16 mouse cellular contexts compared by ENCODE assay signal in the genomic region with DNA sequence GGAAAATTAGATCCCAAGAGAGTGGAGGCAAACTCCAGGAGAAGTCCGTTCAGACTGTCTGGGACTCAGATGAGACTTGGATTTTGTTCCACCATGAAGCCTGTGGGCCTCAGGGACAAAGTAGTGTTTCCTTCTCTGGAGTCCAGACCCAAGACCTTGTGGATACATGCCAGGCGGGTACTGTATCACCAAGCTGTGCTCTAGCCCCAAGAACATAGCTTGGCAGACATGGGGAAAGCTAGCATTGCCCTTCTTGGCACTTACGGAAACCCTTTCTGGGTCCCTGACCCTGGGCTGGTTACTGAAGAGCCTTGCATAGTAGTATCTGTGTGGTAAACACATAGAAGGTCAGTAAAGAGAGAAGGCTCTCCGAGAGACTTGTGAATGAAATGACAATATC. TPM values are rescaled to one million over a fixed set of nuclear protein-coding genes. Genes with fewer than 3 reads are reported as not detected.
DNase-seq lines count a peak whose midpoint lies in the region; ATAC-seq lines count a peak whose summit lies in the region.
"Had no signal": no experiment of that assay in that cellular context is flagged by ENCODE, and none has a peak within 500 bp of the region (broad histone marks: within the 10 kb centered on the region; RNA-seq: fewer than 3 reads in every experiment).

No protein-coding gene starts in this region.

- ATAC-seq in megakaryocyte progenitor cell, adult 5-6 weeks (replicated peaks; ENCODE audit: poor library complexity), result no peak
- ATAC-seq: forebrain, embryonic 14.5 days; intestine, embryonic 16.5 days had no signal

- peak; percentile 76 for DNase-seq in ovary, adult 18-20 months (ENCODE audit: low spot score)
- no peak for DNase-seq in ovary, postnatal 10 days (ENCODE audit: low spot score)
- DNase-seq in adrenal gland, adult 8-10 months, result peak; percentile 78
- DNase-seq in adrenal gland, postnatal 36 days, result peak; percentile 77 to 81
- DNase-seq in layer of hippocampus, postnatal 10 days (ENCODE audit: low spot score in 2 of 2), result no peak
- DNase-seq: cerebellum, adult 11 months; cerebellum, adult 8-10 months; cerebellum, postnatal 14 days; embryo, embryonic 11 days; gastrocnemius, postnatal 36 days; heart, postnatal 36 days had no signal

RNA-seq across cellular contexts. Expression of a gene that starts 9.8 kb away (rescaled TPM):
- 10 to 100 TPM; 23.3 to 33.3 (median 28.0) TPM for total RNA-seq in adrenal gland, adult 8-10 months (2022)
- total RNA-seq in adrenal gland, postnatal 36 days (2021), result 10 to 100 TPM; 23.4 to 31.5 TPM
- total RNA-seq in megakaryocyte progenitor cell, adult 5-6 weeks (2015), result 22.3 and 23.9 TPM in 2 replicates
- 15.2 and 19.4 TPM in 2 replicates for total RNA-seq in megakaryocyte progenitor cell, adult 5-6 weeks (2017)
- total RNA-seq in layer of hippocampus, postnatal 10 days (2021), result 10 to 100 TPM; 31.4 to 39.8 TPM

RNA-seq across cellular contexts. Expression of a gene that starts 17.5 kb away (rescaled TPM):
- 10 to 100 TPM; 24.2 to 40.1 (median 32.6) TPM for total RNA-seq in adrenal gland, adult 8-10 months (2022)
- total RNA-seq in adrenal gland, postnatal 36 days (2021), result 10 to 100 TPM; 24.9 to 26.0 TPM
- 27.5 and 28.3 TPM in 2 replicates for total RNA-seq in megakaryocyte progenitor cell, adult 5-6 weeks (2015)
- total RNA-seq in megakaryocyte progenitor cell, adult 5-6 weeks (2017), result 1.9 and 3.1 TPM in 2 replicates
- total RNA-seq in layer of hippocampus, postnatal 10 days (2021), result 10 to 100 TPM; 31.7 to 35.0 TPM

RNA-seq across cellular contexts. Expression of a gene that starts 23.1 kb away (rescaled TPM):
- total RNA-seq in adrenal gland, adult 8-10 months (2022), result 1 to 10 TPM in 3 of 4 experiments, not detected in 1; 1.2 to 1.5 (median 1.3) TPM
- total RNA-seq in adrenal gland, postnatal 36 days (2021), result 1 to 10 TPM; 1.6 to 2.4 TPM
- not detected in 2 replicates for total RNA-seq in megakaryocyte progenitor cell, adult 5-6 weeks (2015)
- not detected in 2 replicates for total RNA-seq in megakaryocyte progenitor cell, adult 5-6 weeks (2017)
- total RNA-seq in layer of hippocampus, postnatal 10 days (2021), result under 1 TPM in 1 of 2 experiments, not detected in 1; 0.55 TPM
- total RNA-seq: common myeloid progenitor, adult 5-6 weeks; G1E; heart, postnatal 36 days had no signal

RNA-seq across cellular contexts. Expression of a gene that starts 27.0 kb away (rescaled TPM):
- total RNA-seq in adrenal gland, adult 8-10 months (2022), result 1 to 10 TPM; 1.3 to 4.4 (median 3.3) TPM
- 1 to 10 TPM; 1.2 to 1.4 TPM for total RNA-seq in adrenal gland, postnatal 36 days (2021)
- 0.42 and 1.0 TPM in 2 replicates for total RNA-seq in megakaryocyte progenitor cell, adult 5-6 weeks (2015)
- 0.54 and 1.1 TPM in 2 replicates for total RNA-seq in megakaryocyte progenitor cell, adult 5-6 weeks (2017)
- total RNA-seq in layer of hippocampus, postnatal 10 days (2021), result 10 to 100 TPM; 40.9 to 46.6 TPM

Comparison
In these comparisons a context has a peak if more than half of its experiments do, and no peak if none do; other contexts are left out.
1. DNase-seq: peak in ovary, adult 18-20 months (single experiment), adrenal gland, adult 8-10 months (single experiment) and adrenal gland, postnatal 36 days (2 of 2); none in ovary, postnatal 10 days (single experiment) and layer of hippocampus, postnatal 10 days (0 of 2).